Comparison of ENCODE assay signal across 7 mouse cellular contexts in genomic region chr5:28070828-28071455, GRCm38 (mm10). TPM values are rescaled to one million over a fixed set of nuclear protein-coding genes. Genes with fewer than 3 reads are reported as not detected.
DNase-seq lines count a peak whose midpoint lies in the region; ATAC-seq lines count a peak whose summit lies in the region.

Insig1 (plus strand) TSS chr5:28071363.

- DNase-seq in adrenal gland, adult 2 months, result peak; percentile 100
- peak; percentile 97 for DNase-seq in embryo, embryonic 11.5 days (ENCODE audit: low read depth, low spot score)
- peak; percentile 98 to 99 for DNase-seq in gastrocnemius, postnatal 4 days (ENCODE audit: low spot score in 2 of 2)
- DNase-seq in left cerebral cortex, postnatal 36 days (ENCODE audit: low spot score in 2 of 2), result peak; percentile 98 to 100
- DNase-seq in midbrain, embryonic 11.5 days (ENCODE audit: low spot score, missing footprints), result peak; percentile 100
- DNase-seq in skeletal muscle tissue, adult 2 months (ENCODE audit: low read depth, low spot score), result peak; percentile 98

- peaks cover 41% of the 10 kb centered on the region for H3K4me1 ChIP-seq in intestine, embryonic 16.5 days (ENCODE audit: control insufficient read depth, insufficient read depth, low read length)
- H3K4me1 ChIP-seq in midbrain, embryonic 11.5 days (ENCODE audit: control insufficient read depth, insufficient read depth, low read length), result peaks cover 25% of the 10 kb centered on the region

- peak within 1 kb of the TSS; percentile 92 for H3K9ac ChIP-seq in intestine, embryonic 16.5 days (ENCODE audit: low read depth, low read length)
- H3K9ac ChIP-seq in midbrain, embryonic 11.5 days (ENCODE audit: low read length), result peak within 1 kb of the TSS; percentile 83

- peak within 1 kb of the TSS; percentile 83 for H3K4me2 ChIP-seq in intestine, embryonic 16.5 days (ENCODE audit: low read depth, low read length)
- peak within 1 kb of the TSS; percentile 92 for H3K4me2 ChIP-seq in midbrain, embryonic 11.5 days

- peak; percentile 87 for ATAC-seq in intestine, embryonic 16.5 days
- peak; percentile 94 for ATAC-seq in midbrain, embryonic 11.5 days (ENCODE audit: low FRiP score)

- under 1% methylated on average over 64 of the region's 64 CpGs for WGBS in intestine, embryonic 16.5 days
- under 1% methylated on average over 63 of the region's 64 CpGs for WGBS in midbrain, embryonic 11.5 days

- peaks cover 20% of the 10 kb centered on the region for H3K36me3 ChIP-seq in intestine, embryonic 16.5 days (ENCODE audit: control insufficient read depth, insufficient read depth, low read length)
- H3K36me3 ChIP-seq in midbrain, embryonic 11.5 days (ENCODE audit: control insufficient read depth, insufficient read depth, low read length), result peaks cover 14% of the 10 kb centered on the region; the same call in 1 of the 2 replicates

- H3K27me3 ChIP-seq in intestine, embryonic 16.5 days (replicated peaks; ENCODE audit: control insufficient read depth, insufficient read depth, low read length), result no peaks in the 10 kb centered on the region
- H3K27me3 ChIP-seq in midbrain, embryonic 11.5 days (ENCODE audit: control insufficient read depth, insufficient read depth, low read length), result no peaks in the 10 kb centered on the region

- H3K4me3 ChIP-seq in intestine, embryonic 16.5 days (ENCODE audit: low read length), result peak within 1 kb of the TSS; percentile 93
- H3K4me3 ChIP-seq in midbrain, embryonic 11.5 days (ENCODE audit: low read depth, low read length), result peak within 1 kb of the TSS; percentile 90

- H3K27ac ChIP-seq in intestine, embryonic 16.5 days (ENCODE audit: low read length), result peak within 1 kb of the TSS; percentile 97
- peak within 1 kb of the TSS; percentile 92 for H3K27ac ChIP-seq in midbrain, embryonic 11.5 days (ENCODE audit: low read depth, low read length)

- intact Hi-C loops in left cerebral cortex, postnatal 36 days (cut with DNase I), result loop anchor here (5.0 to 10.0 kb wide), 2 partner anchors 226 to 279 kb away; partner anchors contain the start of genes Htr5a and Paxip1

- H3K9me3 ChIP-seq in intestine, embryonic 16.5 days (ENCODE audit: control insufficient read depth, low read length), result no peaks in the 10 kb centered on the region
- H3K9me3 ChIP-seq in midbrain, embryonic 11.5 days (ENCODE audit: control insufficient read depth, low read length), result no peaks in the 10 kb centered on the region

RNA-seq across cellular contexts. Expression of gene Insig1, which starts in this region (rescaled TPM):
- total RNA-seq in adrenal gland, adult 2 months (2021), result 100 to 1,000 TPM; 113 to 210 TPM
- 417 and 423 TPM in 2 replicates for polyA plus RNA-seq in adrenal gland, adult 2 months (2012; rRNA removed)
- 10 to 100 TPM; 42.4 to 51.0 TPM for total RNA-seq in gastrocnemius, postnatal 4 days (2021)
- polyA plus RNA-seq in intestine, embryonic 16.5 days (2015; fragmentation: Nextera tagmentation; extraction: Ambion mirVana), result 255 and 324 TPM in 2 replicates
- 10 to 100 TPM; 66.4 to 98.6 TPM for total RNA-seq in left cerebral cortex, postnatal 36 days (2021)
- 129 and 137 TPM in 2 replicates for polyA plus RNA-seq in midbrain, embryonic 11.5 days (2014; fragmentation: Nextera tagmentation; extraction: Ambion mirVana)

Comparison
In these comparisons a context has a peak if more than half of its experiments do, and no peak if none do; other contexts are left out.
1. Peak in every context shown above with its lines: DNase-seq, ATAC-seq, H3K4me3 ChIP-seq and H3K27ac ChIP-seq.